Mouse (Mus musculus) lung, postnatal 0 days (tissue): Measurements from ENCODE around the gene Aph1a. TPM values are rescaled to one million over a fixed set of nuclear protein-coding genes. Genes with fewer than 3 reads are reported as not detected.

Experiments used
- ATAC-seq: fragments of 200-750 bp; cut with Nextera tagmentation; 2 replicates; pipeline ENCODE4 v1.8.0; 2017; ENCODE audit warnings: moderate library complexity
- DNase-seq: peaks from one replicate; pipeline ENCODE4 v3.0.0-alpha.2; 2016; ENCODE audit warnings: low spot score
- H3K27ac ChIP-seq: fragments of 300-500 bp; sonication (generic); 2 replicates; pipeline ENCODE4 v1.5.1; 2014; ENCODE audit warnings: antibody characterized with exemption, mild to moderate bottlenecking, low read length, mixed read lengths
- H3K27me3 ChIP-seq: fragments of 300-500 bp; sonication (generic); replicated peaks from 2 replicates; pipeline ENCODE4 v1.6.1; 2014; ENCODE audit warnings: low read length, mixed read lengths; ENCODE audit not compliant: insufficient read depth
- H3K36me3 ChIP-seq: fragments of 300-500 bp; sonication (generic); 2 replicates; pipeline ENCODE4 v1.6.1; 2014; ENCODE audit warnings: low read length, mixed read lengths; ENCODE audit not compliant: insufficient read depth
- H3K4me1 ChIP-seq: fragments of 300-500 bp; sonication (generic); 2 replicates; pipeline ENCODE4 v1.6.1; 2014; ENCODE audit warnings: antibody characterized with exemption, low read depth, low read length, mixed read lengths; ENCODE audit not compliant: insufficient read depth
- H3K4me2 ChIP-seq: fragments of 300-500 bp; sonication (generic); replicated peaks from 2 replicates; pipeline ENCODE4 v1.6.1; 2014; ENCODE audit warnings: low read depth, mild to moderate bottlenecking, low read length, moderate library complexity, mixed read lengths
- H3K4me3 ChIP-seq: fragments of 300-500 bp; sonication (generic); 2 replicates; pipeline ENCODE4 v1.5.1; 2014; ENCODE audit warnings: low read depth, low read length
- H3K9ac ChIP-seq: fragments of 300-500 bp; sonication (generic); replicated peaks from 2 replicates; pipeline ENCODE4 v1.6.1; 2014; ENCODE audit warnings: low read depth, mild to moderate bottlenecking
- H3K9me3 ChIP-seq: fragments of 300-500 bp; sonication (generic); 2 replicates; pipeline ENCODE4 v1.6.1; 2016; ENCODE audit warnings: low read length, mixed read lengths
- CTCF ChIP-seq: IDR thresholded peaks from 2 replicates; pipeline ENCODE4 v1.5.1; 2016; ENCODE audit warnings: antibody characterized with exemption, mild to moderate bottlenecking
- EP300 ChIP-seq: IDR thresholded peaks from 2 replicates; pipeline ENCODE4 v1.6.1; 2016; ENCODE audit warnings: antibody characterized with exemption, mild to moderate bottlenecking, control low read depth
- WGBS: fragments of 180-500 bp; shearing (Covaris S2); extraction: QIAGEN DNeasy Blood & Tissue Kit; methylation state at CpG from one replicate; pipeline ENCODE4 v1.1.7; 2014; 5-methylcytosine and 5-hydroxymethylcytosine counted together
- polyA plus RNA-seq: library from polyadenylated mRNA; unstranded; fragments of >200 nt; fragmentation: Nextera tagmentation; extraction: Ambion mirVana; gene quantifications from 2 replicates; pipeline ENCODE4 v1.2.1, GENCODE M21; 2015

The Aph1a gene
- polyA plus RNA-seq, 1 experiment from 2014 or later = 48.6 TPM

GRCm38 (mm10) chr3:95924185-95924584 lies 30.4 kb downstream of the Aph1a start:
- no peak for DNase-seq
- 65% methylated on average over 4 of the region's 4 CpGs for WGBS
- H3K4me3 ChIP-seq = no peak overlapping the region
- H3K9ac ChIP-seq = no peak overlapping the region
- no peak overlapping the region for H3K27ac ChIP-seq
- no peaks in the 10 kb centered on the region for H3K36me3 ChIP-seq
- no peak overlapping the region for H3K4me2 ChIP-seq
- no peak for ATAC-seq
- TF ChIP-seq EP300 (no peak), CTCF (no peak)
- no peaks in the 10 kb centered on the region for H3K27me3 ChIP-seq
- H3K4me1 ChIP-seq = no peaks in the 10 kb centered on the region
- no peaks in the 10 kb centered on the region for H3K9me3 ChIP-seq

- no peak for TF ChIP-seq EP300
- TF ChIP-seq CTCF = no peak
- 76% methylated on average over 5 of the region's 5 CpGs for WGBS
- ATAC-seq (no peak), DNase-seq (no peak)
- Histone ChIP-seq H3K4me2 (no peak overlapping the region), H3K9me3 (no peaks in the 10 kb centered on the region), H3K36me3 (no peaks in the 10 kb centered on the region), H3K27ac (no peak overlapping the region), H3K27me3 (no peaks in the 10 kb centered on the region), H3K4me3 (no peak overlapping the region), H3K9ac (no peak overlapping the region), H3K4me1 (no peaks in the 10 kb centered on the region)
Measured at GRCm38 (mm10) chr3:95925087-95925486, 31.3 kb downstream of the Aph1a start.

GRCm38 (mm10) chr3:95928261-95928657 lies 34.5 kb downstream of the Aph1a start:
- 37% methylated on average over 6 of the region's 6 CpGs for WGBS
- no peaks in the 10 kb centered on the region for H3K27me3 ChIP-seq
- H3K9ac ChIP-seq = no peak overlapping the region
- DNase-seq (no peak), ATAC-seq (no peak)
- no peaks in the 10 kb centered on the region for H3K9me3 ChIP-seq
- TF ChIP-seq CTCF = no peak
- no peak for TF ChIP-seq EP300
- peak overlapping the region; percentile 81 for H3K4me2 ChIP-seq
- H3K36me3 ChIP-seq = no peaks in the 10 kb centered on the region
- H3K4me1 ChIP-seq = no peaks in the 10 kb centered on the region
- no peak overlapping the region for H3K27ac ChIP-seq
- peak overlapping the region; percentile 94 for H3K4me3 ChIP-seq

GRCm38 (mm10) chr3:95928658-95929503 lies 35.1 kb downstream of the Aph1a start, which contains the start of gene Anp32e:
TSS of gene Anp32e (plus strand) at chr3:95929246.
- whole genome bisulfite sequencing = under 1% methylated on average over 49 of the region's 49 CpGs
- H3K9ac ChIP-seq = peak within 1 kb of the TSS; percentile 93
- ATAC-seq (peak; percentile 100), DNase-seq (peak; percentile 99)
- H3K4me2 ChIP-seq = peak within 1 kb of the TSS; percentile 81
- peak within 1 kb of the TSS; percentile 92 for H3K27ac ChIP-seq
- no peaks in the 10 kb centered on the region for H3K4me1 ChIP-seq
- peak within 1 kb of the TSS; percentile 94 for H3K4me3 ChIP-seq
- TF ChIP-seq CTCF = no peak
- peak; percentile 71 for TF ChIP-seq EP300
- H3K27me3 ChIP-seq = no peaks in the 10 kb centered on the region
- 0 out of 2 replicates have a peak, but pooled peaks cover 6% of the 10 kb centered on the region for H3K36me3 ChIP-seq
- H3K9me3 ChIP-seq = no peaks in the 10 kb centered on the region

- ATAC-seq = peak; percentile 16
Measured at GRCm38 (mm10) chr3:95929581-95930470, 36.1 kb downstream of the Aph1a start.

GRCm38 (mm10) chr3:95930471-95930789 lies 36.7 kb downstream of the Aph1a start:
- Histone ChIP-seq H3K36me3 (peaks cover 14% of the 10 kb centered on the region; the same call in 1 of the 2 replicates), H3K4me1 (no peaks in the 10 kb centered on the region), H3K27ac (peak overlapping the region; percentile 92), H3K27me3 (no peaks in the 10 kb centered on the region), H3K9ac (peak overlapping the region; percentile 93), H3K4me2 (peak overlapping the region; percentile 73), H3K9me3 (no peaks in the 10 kb centered on the region), H3K4me3 (peak overlapping the region; percentile 94)
- ATAC-seq (no peak), DNase-seq (no peak)
- WGBS = under 1% methylated on average over 5 of the region's 5 CpGs
- TF ChIP-seq EP300 (no peak), CTCF (no peak)

More at GRCm38 (mm10) chr3:95929581-95930470, 36.1 kb downstream of the Aph1a start:
- Histone ChIP-seq H3K4me2 (peak overlapping the region; percentile 73), H3K36me3 (peaks cover 11% of the 10 kb centered on the region; the same call in 1 of the 2 replicates), H3K27ac (peak overlapping the region; percentile 92), H3K4me3 (peak overlapping the region; percentile 94), H3K9me3 (no peaks in the 10 kb centered on the region), H3K4me1 (no peaks in the 10 kb centered on the region), H3K9ac (peak overlapping the region; percentile 93), H3K27me3 (no peaks in the 10 kb centered on the region)
- peak; percentile 79 for DNase-seq
- under 1% methylated on average over 75 of the region's 105 CpGs for WGBS
- TF ChIP-seq EP300 (no peak), CTCF (no peak; the same call in 1 of the 2 replicates)
